Mouse (Mus musculus) fat pad, adult 2 months (tissue): Measurements from ENCODE around the gene Spint1.

Experiments used
- DNase-seq: peaks from one replicate; pipeline ENCODE4 v3.0.0-alpha.2; 2011; ENCODE audit warnings: low read depth, low spot score; ENCODE audit errors: extremely low read depth

Gene Spint1

DNA sequence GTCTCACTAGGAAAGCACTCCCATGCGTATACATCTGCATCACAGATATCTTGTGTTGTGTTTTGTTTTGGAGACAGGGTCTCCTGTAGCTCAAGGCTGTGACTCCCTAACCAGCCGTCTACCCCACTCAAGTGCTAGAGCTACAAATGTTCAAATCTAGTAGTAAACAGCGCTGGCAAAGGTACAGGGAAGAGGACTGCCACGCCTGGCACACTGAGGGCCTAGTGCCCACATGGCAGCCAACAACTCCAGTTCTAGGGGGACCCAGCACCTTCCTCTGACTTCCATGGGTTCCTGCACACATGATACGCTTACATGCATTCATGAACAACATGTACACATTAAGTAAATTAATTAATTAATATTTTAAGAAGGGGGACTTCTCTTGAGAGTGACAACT is 55.1 kb downstream of the Spint1 start:
- DNase-seq, result no peak

DNA sequence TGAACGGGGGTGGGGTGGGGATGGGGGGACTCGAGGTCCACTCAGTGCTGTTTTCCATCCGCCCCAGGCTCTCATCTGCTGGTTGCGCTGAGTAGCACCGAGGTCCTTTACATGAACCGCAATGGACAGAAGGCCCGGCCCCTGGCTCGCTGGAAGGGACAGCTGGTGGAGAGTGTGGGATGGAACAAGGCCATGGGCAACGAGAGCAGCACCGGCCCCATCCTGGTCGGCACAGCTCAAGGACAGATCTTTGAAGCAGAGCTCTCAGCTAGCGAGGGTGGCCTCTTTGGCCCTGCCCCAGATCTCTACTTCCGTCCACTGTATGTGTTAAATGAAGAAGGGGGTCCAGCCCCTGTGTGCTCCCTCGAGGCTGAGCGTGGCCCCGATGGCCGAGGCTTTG is 55.7 kb downstream of the Spint1 start:
- DNase-seq, result no peak

DNA sequence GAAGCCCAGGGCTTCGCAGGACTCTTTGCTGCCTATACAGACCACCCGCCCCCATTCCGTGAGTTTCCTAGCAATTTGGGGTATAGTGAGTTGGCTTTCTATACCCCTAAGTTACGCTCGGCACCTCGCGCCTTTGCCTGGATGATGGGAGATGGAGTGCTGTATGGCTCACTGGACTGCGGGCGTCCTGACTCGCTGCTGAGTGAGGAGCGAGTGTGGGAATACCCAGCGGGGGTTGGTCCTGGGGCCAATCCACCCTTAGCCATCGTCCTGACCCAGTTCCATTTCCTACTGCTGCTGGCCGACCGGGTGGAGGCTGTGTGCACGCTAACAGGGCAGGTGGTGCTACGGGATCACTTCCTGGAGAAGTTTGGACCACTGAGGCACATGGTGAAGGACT is 56.1 kb downstream of the Spint1 start:
- DNase-seq, result no peak

DNA sequence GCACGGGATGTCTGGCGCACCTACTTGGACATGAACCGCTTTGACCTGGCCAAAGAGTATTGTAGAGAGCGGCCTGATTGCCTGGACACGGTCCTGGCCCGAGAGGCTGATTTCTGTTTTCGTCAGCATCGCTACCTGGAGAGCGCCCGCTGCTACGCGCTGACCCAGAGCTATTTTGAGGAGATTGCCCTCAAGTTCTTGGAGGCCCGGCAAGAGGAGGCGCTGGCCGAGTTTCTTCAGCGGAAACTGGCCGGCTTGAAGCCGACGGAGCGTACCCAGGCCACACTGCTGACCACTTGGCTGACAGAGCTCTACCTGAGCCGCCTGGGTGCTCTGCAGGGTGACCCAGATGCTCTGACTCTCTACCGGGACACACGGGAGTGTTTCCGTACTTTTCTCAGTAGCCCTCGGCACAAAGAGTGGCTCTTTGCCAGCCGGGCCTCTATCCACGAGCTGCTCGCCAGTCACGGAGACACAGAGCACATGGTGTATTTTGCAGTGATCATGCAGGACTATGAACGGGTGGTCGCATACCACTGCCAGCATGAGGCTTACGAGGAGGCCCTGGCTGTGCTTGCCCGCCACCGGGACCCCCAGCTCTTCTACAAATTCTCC is 56.7 kb downstream of the Spint1 start:
- DNase-seq, result no peak

DNA sequence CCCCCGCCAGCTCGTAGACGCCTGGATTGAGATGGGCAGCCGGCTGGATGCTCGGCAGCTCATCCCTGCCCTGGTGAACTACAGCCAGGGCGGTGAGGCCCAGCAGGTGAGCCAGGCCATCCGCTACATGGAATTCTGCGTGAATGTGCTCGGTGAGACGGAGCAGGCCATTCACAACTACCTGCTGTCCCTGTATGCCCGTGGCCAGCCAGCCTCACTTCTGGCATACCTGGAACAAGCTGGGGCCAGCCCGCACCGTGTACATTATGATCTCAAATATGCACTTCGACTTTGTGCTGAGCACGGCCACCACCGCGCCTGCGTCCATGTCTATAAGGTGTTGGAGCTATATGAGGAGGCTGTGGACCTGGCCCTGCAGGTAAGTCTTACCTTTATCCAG is 57.2 kb downstream of the Spint1 start:
- DNase-seq, result no peak

DNA sequence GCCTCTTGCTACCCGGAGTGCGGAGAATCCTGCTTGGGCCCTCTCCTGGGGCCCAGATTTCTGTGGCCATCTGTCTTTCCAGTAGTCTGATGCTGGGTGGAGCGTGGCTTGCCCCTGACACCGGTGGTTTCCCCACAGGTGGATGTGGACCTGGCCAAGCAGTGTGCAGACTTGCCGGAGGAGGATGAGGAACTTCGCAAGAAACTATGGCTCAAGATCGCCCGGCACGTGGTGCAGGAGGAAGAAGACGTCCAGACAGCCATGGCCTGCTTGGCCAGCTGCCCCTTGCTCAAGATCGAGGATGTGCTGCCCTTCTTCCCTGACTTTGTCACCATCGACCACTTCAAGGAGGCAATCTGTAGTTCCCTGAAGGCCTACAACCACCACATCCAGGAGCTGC is 59.6 kb downstream of the Spint1 start:
- no peak for DNase-seq

DNA sequence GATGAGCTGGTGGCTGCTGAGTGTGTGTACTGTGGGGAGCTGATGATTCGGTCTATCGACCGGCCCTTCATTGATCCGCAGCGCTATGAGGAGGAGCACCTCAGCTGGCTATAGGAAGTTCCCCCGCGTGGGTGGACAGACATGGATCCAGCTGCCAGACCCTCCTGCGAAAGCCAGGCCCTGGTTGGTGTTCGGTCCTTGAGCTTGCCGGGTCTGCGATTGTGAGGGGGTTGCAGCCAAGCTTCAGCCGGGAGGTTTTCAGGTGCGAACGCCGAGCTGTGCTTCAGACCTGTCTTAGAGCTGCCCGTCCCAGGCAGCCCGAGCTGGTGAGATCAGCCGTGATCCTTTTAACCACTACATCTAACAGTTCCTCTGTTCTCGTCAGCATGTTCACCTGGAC is 60.3 kb downstream of the Spint1 start:
- DNase-seq, result no peak

DNA sequence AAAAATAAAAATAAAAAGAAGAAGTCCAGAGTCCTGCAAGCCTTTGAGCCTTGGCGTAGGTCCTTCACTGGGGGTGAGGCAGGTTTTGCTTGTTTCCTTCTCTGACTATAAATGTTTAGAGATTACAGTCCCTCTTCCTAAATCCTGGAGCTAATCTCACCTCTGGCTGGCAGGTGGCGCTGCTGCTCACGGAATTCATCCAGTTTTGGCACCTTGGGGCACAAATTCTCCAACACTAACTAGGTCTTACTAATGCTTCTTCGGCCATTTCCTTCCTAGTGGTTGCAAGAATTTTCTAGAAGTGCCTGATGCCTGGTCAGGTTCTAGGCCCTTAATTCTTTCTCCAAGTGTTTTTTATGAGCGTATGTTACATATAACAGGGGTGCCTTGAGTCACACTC is 61.2 kb downstream of the Spint1 start:
- no peak for DNase-seq

DNA sequence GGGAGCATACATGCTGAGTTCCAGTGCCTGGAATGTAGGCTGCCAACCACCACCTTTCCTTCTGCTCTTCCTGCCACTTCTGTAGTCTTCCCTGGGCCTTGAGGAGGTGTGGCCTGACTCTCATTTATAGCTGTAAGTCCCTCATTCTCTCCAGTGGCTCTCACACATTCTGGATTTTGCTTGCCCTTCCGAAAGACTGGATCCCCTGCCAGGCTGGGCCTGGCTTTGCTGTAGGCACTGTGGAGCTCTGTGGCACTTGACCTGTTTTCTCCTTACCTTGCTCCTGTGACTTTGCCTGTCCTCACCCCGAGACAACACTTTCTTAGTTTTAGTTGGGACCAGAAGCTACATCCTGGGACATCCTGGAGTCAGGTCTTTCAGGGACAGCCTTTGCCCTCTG is 61.7 kb downstream of the Spint1 start:
- no peak for DNase-seq
